Mouse (Mus musculus): ENCODE measurements around the gene Ak9. TPM values are rescaled to one million over a fixed set of nuclear protein-coding genes. Genes with fewer than 3 reads are reported as not detected.

Gene Ak9
- polyA plus RNA-seq, 1 experiment, result 0.25 TPM

DNA sequence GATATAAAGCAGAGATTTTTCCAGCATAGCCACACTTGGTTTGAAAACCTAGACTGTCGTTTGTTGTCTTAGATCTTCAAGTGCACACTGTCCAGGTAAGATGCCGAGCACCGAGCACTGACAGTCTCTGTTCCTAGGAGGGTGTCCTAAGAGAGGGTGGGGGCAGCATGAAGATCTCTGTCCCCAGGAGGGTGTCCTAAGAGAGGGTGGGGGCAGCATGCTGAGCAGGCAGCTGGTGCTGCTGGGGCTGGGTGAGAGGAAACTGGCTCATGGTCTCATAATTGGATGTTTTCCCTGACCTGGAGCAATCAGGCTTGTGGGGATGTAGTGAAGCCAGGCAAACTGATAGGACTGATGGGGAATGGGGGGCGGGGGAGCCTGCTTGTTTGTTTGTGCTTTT lies 156.2 kb downstream of the Ak9 start:
- no peak for DNase-seq (ENCODE audit: low read depth)
- TF ChIP-seq POLR2A (IDR thresholded peaks at IDR 0.05; ENCODE audit: borderline replicate concordance, extremely low read depth, insufficient read depth, insufficient read length, poor library complexity, severe bottlenecking) (no peak), CTCF (IDR thresholded peaks at IDR 0.05; ENCODE audit: borderline replicate concordance, extremely low read depth, insufficient read depth, insufficient read length) (no peak)

GRCm38 (mm10) chr10:41460501-41460900 lies 156.7 kb downstream of the Ak9 start:
- TF ChIP-seq POLR2A (IDR thresholded peaks at IDR 0.05; ENCODE audit: borderline replicate concordance, extremely low read depth, insufficient read depth, insufficient read length, poor library complexity, severe bottlenecking) (no peak), CTCF (IDR thresholded peaks at IDR 0.05; ENCODE audit: borderline replicate concordance, extremely low read depth, insufficient read depth, insufficient read length) (no peak)
- DNase-seq (ENCODE audit: low read depth), result peak; percentile 33

GRCm38 (mm10) chr10:41461057-41461722 lies 157.4 kb downstream of the Ak9 start:
- TF ChIP-seq POLR2A (IDR thresholded peaks at IDR 0.05; ENCODE audit: borderline replicate concordance, extremely low read depth, insufficient read depth, insufficient read length, poor library complexity, severe bottlenecking) (no peak), CTCF (IDR thresholded peaks at IDR 0.05; ENCODE audit: borderline replicate concordance, extremely low read depth, insufficient read depth, insufficient read length) (no peak)

DNA sequence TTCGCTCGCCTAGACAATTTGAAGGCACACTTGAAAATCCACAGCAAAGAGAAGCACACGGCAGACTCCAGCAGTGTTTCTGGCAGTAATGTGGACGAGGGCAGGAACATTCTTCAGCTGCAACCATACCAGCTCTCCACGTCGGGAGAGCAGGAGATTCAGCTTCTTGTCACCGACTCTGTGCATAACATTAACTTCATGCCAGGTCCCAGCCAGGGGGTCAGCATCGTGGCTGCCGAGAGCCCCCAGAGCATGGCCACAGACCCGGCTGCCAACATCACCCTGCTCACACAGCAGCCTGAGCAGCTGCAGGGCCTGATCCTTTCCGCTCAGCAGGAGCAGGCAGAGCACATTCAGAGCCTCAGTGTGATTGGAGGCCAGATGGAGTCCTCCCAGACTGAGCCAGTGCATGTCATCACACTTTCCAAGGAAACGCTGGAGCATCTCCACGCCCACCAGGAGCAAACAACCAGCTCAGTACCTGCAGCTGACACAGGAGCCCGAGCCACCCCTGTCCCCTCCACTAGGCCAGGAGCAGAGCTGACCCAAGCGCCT lies 160.7 kb downstream of the Ak9 start:
- DNase-seq (ENCODE audit: low read depth), result no peak
- no peak for TF ChIP-seq POLR2A (IDR thresholded peaks at IDR 0.05; ENCODE audit: borderline replicate concordance, extremely low read depth, insufficient read depth, insufficient read length, poor library complexity, severe bottlenecking)
- no peak for TF ChIP-seq CTCF (IDR thresholded peaks at IDR 0.05; ENCODE audit: borderline replicate concordance, extremely low read depth, insufficient read depth, insufficient read length)

More at GRCm38 (mm10) chr10:41461057-41461722, 157.4 kb downstream of the Ak9 start:
- no peak for DNase-seq (ENCODE audit: low read depth)

- no peak for DNase-seq (ENCODE audit: low read depth)
- TF ChIP-seq POLR2A (IDR thresholded peaks at IDR 0.05; ENCODE audit: borderline replicate concordance, extremely low read depth, insufficient read depth, insufficient read length, poor library complexity, severe bottlenecking) (no peak), CTCF (IDR thresholded peaks at IDR 0.05; ENCODE audit: borderline replicate concordance, extremely low read depth, insufficient read depth, insufficient read length) (no peak)
Observed at GRCm38 (mm10) chr10:41467325-41467724, 163.5 kb downstream of the Ak9 start.

DNA sequence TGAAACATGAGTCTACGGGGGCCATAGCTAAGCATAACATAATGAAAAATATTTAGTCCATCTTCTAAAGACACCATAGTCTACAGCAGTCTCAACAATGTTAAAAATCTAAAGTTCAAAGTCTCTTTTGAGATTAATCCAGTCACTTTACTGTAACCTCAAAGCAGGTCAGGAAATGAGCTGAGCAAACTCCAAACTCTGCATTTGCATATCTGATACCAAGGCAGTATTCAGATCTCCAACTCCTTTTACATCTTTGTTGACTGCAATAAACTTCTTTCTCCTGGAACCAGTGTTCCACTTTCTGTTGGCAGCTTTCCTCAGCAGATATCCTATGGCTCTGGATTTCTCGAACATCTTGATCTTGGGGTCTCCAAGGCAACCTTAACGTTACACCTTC lies 166.9 kb downstream of the Ak9 start:
- no peak for DNase-seq (ENCODE audit: low read depth)
- no peak for TF ChIP-seq CTCF (IDR thresholded peaks at IDR 0.05; ENCODE audit: borderline replicate concordance, extremely low read depth, insufficient read depth, insufficient read length)
- TF ChIP-seq POLR2A (IDR thresholded peaks at IDR 0.05; ENCODE audit: borderline replicate concordance, extremely low read depth, insufficient read depth, insufficient read length, poor library complexity, severe bottlenecking), result no peak

- TF ChIP-seq CTCF (IDR thresholded peaks at IDR 0.05; ENCODE audit: borderline replicate concordance, extremely low read depth, insufficient read depth, insufficient read length) (no peak), POLR2A (IDR thresholded peaks at IDR 0.05; ENCODE audit: borderline replicate concordance, extremely low read depth, insufficient read depth, insufficient read length, poor library complexity, severe bottlenecking) (no peak)
- DNase-seq (ENCODE audit: low read depth), result no peak
Observed at GRCm38 (mm10) chr10:41472534-41472933, 168.8 kb downstream of the Ak9 start.

DNA sequence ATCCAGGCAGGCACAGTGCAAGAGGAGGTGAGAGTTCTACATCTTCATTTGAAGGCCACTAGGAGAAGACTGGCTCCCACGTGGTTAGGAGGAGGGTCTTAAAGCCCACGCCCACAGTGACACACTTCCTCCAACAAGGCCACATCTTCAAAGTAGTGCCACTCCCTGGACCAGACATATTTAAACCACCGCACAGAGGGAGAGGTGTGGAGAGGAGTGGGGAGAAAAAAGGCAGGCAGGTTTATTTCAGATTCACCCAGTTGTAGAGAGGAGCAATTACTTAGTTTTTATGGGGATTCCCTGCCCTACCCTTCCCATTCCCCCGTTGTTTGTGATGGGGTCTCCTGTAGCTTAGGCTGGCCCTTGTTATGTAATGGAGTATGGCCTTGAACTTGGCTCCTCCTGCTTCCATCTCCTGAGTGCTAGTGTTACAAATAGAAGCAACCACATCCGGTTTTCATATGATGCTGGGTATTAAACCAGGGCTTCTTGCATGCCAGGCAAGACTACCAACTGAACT lies 169.2 kb downstream of the Ak9 start:
- no peak for DNase-seq (ENCODE audit: low read depth)
- TF ChIP-seq CTCF (IDR thresholded peaks at IDR 0.05; ENCODE audit: borderline replicate concordance, extremely low read depth, insufficient read depth, insufficient read length), result no peak
- no peak for TF ChIP-seq POLR2A (IDR thresholded peaks at IDR 0.05; ENCODE audit: borderline replicate concordance, extremely low read depth, insufficient read depth, insufficient read length, poor library complexity, severe bottlenecking)

DNA sequence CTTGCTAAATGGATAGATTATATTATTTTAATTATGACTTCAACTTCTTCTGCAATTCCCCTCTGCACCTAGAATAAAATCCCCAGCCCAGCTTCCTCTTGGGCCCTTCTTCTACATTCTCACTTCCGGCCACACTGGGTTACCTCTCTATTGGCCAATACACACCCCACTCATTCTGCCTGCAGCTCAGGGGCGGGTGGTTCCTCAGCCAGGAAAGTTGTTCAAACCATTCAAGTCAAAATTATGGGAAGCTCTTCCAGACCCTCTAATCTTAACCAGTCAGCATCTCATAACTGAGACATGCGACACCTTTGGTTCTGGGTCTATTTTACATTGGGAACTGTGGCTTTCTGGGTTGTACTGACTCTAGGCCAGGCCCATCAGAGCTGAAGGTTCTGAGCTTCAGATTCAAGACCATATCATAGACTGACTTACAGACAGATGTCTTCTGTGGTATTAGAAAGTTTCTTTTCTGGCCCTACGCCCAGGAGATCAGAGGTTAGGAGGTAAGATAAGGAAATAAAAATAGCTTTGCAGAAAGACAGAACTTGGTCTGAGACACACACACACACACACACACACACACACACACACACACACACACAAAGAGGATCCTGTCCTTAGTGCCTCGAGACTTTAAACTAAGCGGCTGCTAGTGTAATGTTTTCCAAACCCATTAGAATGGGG lies 170.1 kb downstream of the Ak9 start:
- DNase-seq (ENCODE audit: low read depth), result no peak
- no peak for TF ChIP-seq CTCF (IDR thresholded peaks at IDR 0.05; ENCODE audit: borderline replicate concordance, extremely low read depth, insufficient read depth, insufficient read length)
- no peak for TF ChIP-seq POLR2A (IDR thresholded peaks at IDR 0.05; ENCODE audit: borderline replicate concordance, extremely low read depth, insufficient read depth, insufficient read length, poor library complexity, severe bottlenecking)

DNA sequence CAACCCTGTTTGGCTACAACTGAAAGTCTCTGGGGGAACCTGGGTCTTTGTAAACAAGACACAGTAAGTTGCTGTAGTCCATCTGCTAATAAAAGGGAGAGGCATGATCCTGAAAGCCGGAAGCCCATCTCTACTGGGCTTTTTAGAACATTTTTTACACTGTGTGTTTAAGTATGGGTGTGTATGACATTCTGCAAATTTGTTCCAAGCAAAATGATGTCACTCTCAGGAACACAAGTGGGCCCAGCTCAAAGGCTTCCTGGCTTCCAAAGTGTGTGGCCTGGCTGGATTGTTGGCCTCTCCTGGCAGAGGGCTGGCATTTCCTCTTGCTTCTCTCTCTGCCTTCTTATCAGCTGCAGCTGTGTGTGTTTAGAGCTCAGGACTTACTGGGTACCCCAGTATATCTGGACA lies 171.2 kb downstream of the Ak9 start:
- TF ChIP-seq POLR2A (IDR thresholded peaks at IDR 0.05; ENCODE audit: borderline replicate concordance, extremely low read depth, insufficient read depth, insufficient read length, poor library complexity, severe bottlenecking) (no peak), CTCF (IDR thresholded peaks at IDR 0.05; ENCODE audit: borderline replicate concordance, extremely low read depth, insufficient read depth, insufficient read length) (no peak)
- DNase-seq (ENCODE audit: low read depth), result no peak

- TF ChIP-seq CTCF (IDR thresholded peaks at IDR 0.05; ENCODE audit: borderline replicate concordance, extremely low read depth, insufficient read depth, insufficient read length) (no peak), POLR2A (IDR thresholded peaks at IDR 0.05; ENCODE audit: borderline replicate concordance, extremely low read depth, insufficient read depth, insufficient read length, poor library complexity, severe bottlenecking) (no peak)
- DNase-seq (ENCODE audit: low read depth), result peak; percentile 79
Observed at GRCm38 (mm10) chr10:41476171-41477017, 172.6 kb downstream of the Ak9 start, which contains the start of gene Mical1. Gene Mical1 (plus strand): TSS chr10:41476314.
